Mouse (Mus musculus) MEL (cell line): Measurements from ENCODE around the gene Gm19345. TPM values are rescaled to one million over a fixed set of nuclear protein-coding genes. Genes with fewer than 3 reads are reported as not detected.

Source experiments
- DNase-seq: peaks from one replicate; pipeline ENCODE4 v3.0.0; 2011; ENCODE audit warnings: low read depth, low spot score
- H3K27ac ChIP-seq: 2 replicates; pipeline ENCODE4 v1.5.1; 2012; ENCODE audit warnings: low read depth, mild to moderate bottlenecking, control low read depth, low read length, moderate library complexity; ENCODE audit not compliant: control insufficient read depth
- H3K27me3 ChIP-seq, 2 experiments: fragments of 150-350 bp in 1 of 2; sonication (generic) in 1 of 2; 2 replicates each; pipeline ENCODE4 v1.6.1; 2012; ENCODE audit warnings: low read length in 2 of 2, mild to moderate bottlenecking in 2 of 2, improper control_type of control experiment in 1 of 2, moderate library complexity in 1 of 2; ENCODE audit not compliant: insufficient read depth in 2 of 2, control insufficient read depth in 1 of 2
- H3K36me3 ChIP-seq, 2 experiments: 2 replicates each; pipeline ENCODE4 v1.6.1; 2012 to 2014; ENCODE audit warnings: low read length in 2 of 2, improper control_type of control experiment in 1 of 2, inconsistent platforms in 1 of 2, mild to moderate bottlenecking in 1 of 2; ENCODE audit not compliant: insufficient read depth in 2 of 2, control insufficient read depth in 1 of 2
- H3K4me1 ChIP-seq, 2 experiments: fragments of 150-350 bp in 1 of 2; sonication (generic) in 1 of 2; 2 replicates each; pipeline ENCODE4 v1.6.1; 2012; ENCODE audit warnings: low read length in 2 of 2, improper control_type of control experiment in 1 of 2, mild to moderate bottlenecking in 1 of 2; ENCODE audit not compliant: insufficient read depth in 2 of 2, control insufficient read depth in 1 of 2
- H3K4me3 ChIP-seq, 2 experiments: fragments of 150-350 bp in 1 of 2; sonication (generic) in 1 of 2; 2 replicates each; pipeline ENCODE4 v1.5.1; 2012; ENCODE audit warnings: low read depth in 2 of 2, low read length in 2 of 2, mild to moderate bottlenecking in 2 of 2, moderate library complexity in 2 of 2, control low read depth in 1 of 2, improper control_type of control experiment in 1 of 2; ENCODE audit not compliant: control insufficient read depth in 1 of 2, insufficient read depth in 1 of 2
- H3K79me2 ChIP-seq: 2 replicates; pipeline ENCODE4 v1.6.1; 2012; ENCODE audit warnings: mild to moderate bottlenecking, low read length, moderate library complexity; ENCODE audit not compliant: control insufficient read depth, poor library complexity, insufficient read depth
- H3K9ac ChIP-seq: 2 replicates; pipeline ENCODE4 v1.6.1; 2012; ENCODE audit warnings: low read depth, mild to moderate bottlenecking, control low read depth, low read length, moderate library complexity; ENCODE audit not compliant: control insufficient read depth, poor library complexity, severe bottlenecking
- H3K9me3 ChIP-seq: fragments of 150-350 bp; sonication (generic); replicated peaks from 2 replicates; pipeline ENCODE4 v1.6.1; 2012; ENCODE audit warnings: mild to moderate bottlenecking, low read length, improper control_type of control experiment, moderate library complexity; ENCODE audit not compliant: insufficient read depth
- BHLHE40 ChIP-seq: IDR thresholded peaks from 2 replicates; pipeline ENCODE4 v1.6.1; 2012; ENCODE audit warnings: low read depth, mild to moderate bottlenecking, inconsistent platforms, low read length, improper control_type of control experiment, borderline replicate concordance
- CHD1 ChIP-seq: IDR thresholded peaks from 2 replicates; pipeline ENCODE4 v1.6.1; 2012; ENCODE audit warnings: low read depth, mild to moderate bottlenecking, inconsistent platforms, low read length, improper control_type of control experiment
- CTCF ChIP-seq, 3 experiments: IDR thresholded peaks in 2 of 3; conservative IDR thresholded peaks in 1 of 3; 2 replicates each; pipeline ENCODE4 v1.5.1; 2011 to 2012; ENCODE audit warnings: low read length in 3 of 3, low read depth in 2 of 3, mild to moderate bottlenecking in 2 of 3, improper control_type of control experiment in 1 of 3, inconsistent platforms in 1 of 3, mixed read lengths in 1 of 3, moderate library complexity in 1 of 3; ENCODE audit not compliant: control insufficient read depth in 1 of 3, insufficient read depth in 1 of 3, poor library complexity in 1 of 3, severe bottlenecking in 1 of 3
- EP300 ChIP-seq, 2 experiments: IDR thresholded peaks; 2 replicates each; pipeline ENCODE4 v1.6.1; 2011; ENCODE audit warnings: improper control_type of control experiment in 2 of 2, low read length in 2 of 2, low read depth in 1 of 2, mild to moderate bottlenecking in 1 of 2
- ETS1 ChIP-seq: IDR thresholded peaks from 2 replicates; pipeline ENCODE4 v1.6.1; 2012; ENCODE audit warnings: low read depth, mild to moderate bottlenecking, inconsistent platforms, low read length, improper control_type of control experiment, moderate library complexity
- GABPA ChIP-seq: IDR thresholded peaks from 2 replicates; pipeline ENCODE4 v1.6.1; 2012; ENCODE audit warnings: low read depth, mild to moderate bottlenecking, inconsistent platforms, low read length, improper control_type of control experiment, moderate library complexity
- MAFK ChIP-seq: IDR thresholded peaks from 2 replicates; pipeline ENCODE4 v1.6.1; 2011; ENCODE audit warnings: low read depth, mild to moderate bottlenecking, low read length, improper control_type of control experiment, borderline replicate concordance
- MAX ChIP-seq: IDR thresholded peaks from 2 replicates; pipeline ENCODE4 v1.6.1; 2011; ENCODE audit warnings: low read length, improper control_type of control experiment
- MAZ ChIP-seq: IDR thresholded peaks from 2 replicates; pipeline ENCODE4 v1.6.1; 2012; ENCODE audit warnings: low read depth, mild to moderate bottlenecking, inconsistent platforms, low read length, improper control_type of control experiment
- NELFE ChIP-seq: IDR thresholded peaks from 2 replicates; pipeline ENCODE4 v1.6.1; 2011; ENCODE audit warnings: low read depth, low read length, improper control_type of control experiment
- NRF1 ChIP-seq: IDR thresholded peaks from 2 replicates; pipeline ENCODE4 v1.6.1; 2014; ENCODE audit warnings: low read depth, mild to moderate bottlenecking, inconsistent platforms, low read length, improper control_type of control experiment, moderate library complexity; ENCODE audit not compliant: poor library complexity, insufficient read depth, severe bottlenecking
- POLR2A ChIP-seq, 2 experiments: IDR thresholded peaks; 2 replicates each; pipeline ENCODE4 v1.6.1; 2011 to 2012; ENCODE audit warnings: low read length in 2 of 2, mild to moderate bottlenecking in 2 of 2, control low read depth in 1 of 2, improper control_type of control experiment in 1 of 2, low read depth in 1 of 2, moderate library complexity in 1 of 2; ENCODE audit not compliant: control insufficient read depth in 1 of 2, insufficient read depth in 1 of 2, poor library complexity in 1 of 2
- POLR2AphosphoS2 ChIP-seq: IDR thresholded peaks from 2 replicates; pipeline ENCODE4 v1.6.1; 2011; ENCODE audit warnings: low read length, improper control_type of control experiment
- TAL1 ChIP-seq: IDR thresholded peaks from 2 replicates; pipeline ENCODE4 v1.6.1; 2012; ENCODE audit warnings: mild to moderate bottlenecking, inconsistent platforms, low read length, moderate library complexity, mixed read lengths
- TBP ChIP-seq: IDR thresholded peaks from 2 replicates; pipeline ENCODE4 v1.8.0; 2011; ENCODE audit warnings: low read depth, low read length, improper control_type of control experiment
- USF2 ChIP-seq, 2 experiments: IDR thresholded peaks; 2 replicates each; pipeline ENCODE4 v1.6.1; 2011 to 2012; ENCODE audit warnings: improper control_type of control experiment in 2 of 2, low read length in 2 of 2, borderline replicate concordance in 1 of 2, inconsistent platforms in 1 of 2, low read depth in 1 of 2, mild to moderate bottlenecking in 1 of 2; ENCODE audit not compliant: insufficient read depth in 1 of 2
- ZC3H11A ChIP-seq: IDR thresholded peaks from 2 replicates; pipeline ENCODE4 v1.6.1; 2012; ENCODE audit warnings: low read depth, mild to moderate bottlenecking, inconsistent platforms, low read length, improper control_type of control experiment
- ZKSCAN1 ChIP-seq: IDR thresholded peaks from 2 replicates; pipeline ENCODE4 v1.6.1; 2012; ENCODE audit warnings: low read depth, mild to moderate bottlenecking, inconsistent platforms, low read length, improper control_type of control experiment, moderate library complexity
- ZMIZ1 ChIP-seq: IDR thresholded peaks from 2 replicates; pipeline ENCODE4 v1.6.1; 2012; ENCODE audit warnings: low read depth, mild to moderate bottlenecking, inconsistent platforms, low read length, improper control_type of control experiment, moderate library complexity
- ZNF384 ChIP-seq: IDR thresholded peaks from 2 replicates; pipeline ENCODE4 v1.6.1; 2012; ENCODE audit warnings: low read depth, mild to moderate bottlenecking, inconsistent platforms, low read length, improper control_type of control experiment
- polyA plus RNA-seq, 2 experiments: library from polyadenylated mRNA; stranded (reverse) in 1 of 2; unstranded in 1 of 2; fragments of >175 nt in 1 of 2; fragments of >200 nt in 1 of 2; gene quantifications; 2 replicates each; pipeline versions ENCODE4 v1.2.1 to v1.2.4; 2012; ENCODE audit warnings: low replicate concordance in 2 of 2, low read depth in 1 of 2; ENCODE audit not compliant: insufficient read length in 2 of 2, insufficient read depth in 1 of 2, missing spikeins in 1 of 2
- total RNA-seq: library from RNA; depleted of rRNA; stranded (reverse); fragments of 300-350 nt; gene quantifications from 2 replicates; pipeline ENCODE4 v1.2.3, GENCODE M21; 2012

Gene Gm19345
- total and polyA plus RNA-seq, 3 experiments: not detected

- DNase-seq: no peak
- Histone ChIP-seq H3K9me3 (no peaks in the 10 kb centered on the region), H3K9ac (no peak overlapping the region), H3K27ac (no peak overlapping the region), H3K27me3 (no peaks in the 10 kb centered on the region), H3K36me3 (peaks cover 0 to 10% of the 10 kb centered on the region in 2 experiments; a peak in 2 of 4 replicates), H3K4me1 (peaks cover 2 to 16% of the 10 kb centered on the region in 2 experiments), H3K79me2 (no peaks in the 10 kb centered on the region), H3K4me3 (no peak overlapping the region)
- no peak for TF ChIP-seq MAFK
- no peak for TF ChIP-seq ZMIZ1
- TF ChIP-seq CTCF (IDR thresholded peaks at IDR 0.05 in 2 of 3, conservative IDR thresholded peaks at IDR 0.05 in 1 of 3; ENCODE audit: control insufficient read depth in 1 of 3, insufficient read depth in 1 of 3, low read depth in 2 of 3, low read length in 3 of 3, poor library complexity in 1 of 3, severe bottlenecking in 1 of 3): no peak
- no peak for TF ChIP-seq EP300 (IDR thresholded peaks at IDR 0.05; ENCODE audit: low read depth in 1 of 2, low read length in 2 of 2)
- TF ChIP-seq CHD1: no peak
- no peak for TF ChIP-seq ZC3H11A
- TF ChIP-seq BHLHE40: no peak
- no peak for TF ChIP-seq TBP
- no peak for TF ChIP-seq ZKSCAN1
- no peak for TF ChIP-seq MAZ
- TF ChIP-seq NELFE: no peak
- TF ChIP-seq ETS1: no peak
- TF ChIP-seq USF2 (IDR thresholded peaks at IDR 0.05; ENCODE audit: borderline replicate concordance in 1 of 2, insufficient read depth in 1 of 2, low read depth in 1 of 2, low read length in 2 of 2): no peak
- no peak for TF ChIP-seq POLR2A (IDR thresholded peaks at IDR 0.05; ENCODE audit: control insufficient read depth in 1 of 2, insufficient read depth in 1 of 2, low read depth in 1 of 2, low read length in 2 of 2, poor library complexity in 1 of 2)
- no peak for TF ChIP-seq MAX
- no peak for TF ChIP-seq POLR2AphosphoS2
- no peak for TF ChIP-seq GABPA
- no peak for TF ChIP-seq TAL1
- no peak for TF ChIP-seq ZNF384
These were observed 22.1 kb upstream of the Gm19345 start for GRCm38 (mm10) chr7:19829694-19830093.

GRCm38 (mm10) chr7:19830682-19831156 is 21.1 kb upstream of the Gm19345 start:
- peak overlapping the region; percentile 41 for H3K9ac ChIP-seq
- TF ChIP-seq ETS1: peak; percentile 68; the same call in 1 of the 2 replicates
- TF ChIP-seq CTCF (IDR thresholded peaks at IDR 0.05 in 2 of 3, conservative IDR thresholded peaks at IDR 0.05 in 1 of 3; ENCODE audit: control insufficient read depth in 1 of 3, insufficient read depth in 1 of 3, low read depth in 2 of 3, low read length in 3 of 3, poor library complexity in 1 of 3, severe bottlenecking in 1 of 3): no peak
- TF ChIP-seq NRF1: no peak
- H3K9me3 ChIP-seq: no peaks in the 10 kb centered on the region
- H3K27me3 ChIP-seq: no peaks in the 10 kb centered on the region
- H3K27ac ChIP-seq: no peak overlapping the region
- H3K4me3 ChIP-seq: peak overlapping the region; percentile 9 to 13; a peak in 2 of 4 replicates
- peaks cover 0 to 4% of the 10 kb centered on the region in 2 experiments; a peak in 1 of 4 replicates for H3K36me3 ChIP-seq
- H3K4me1 ChIP-seq: peaks cover 0 to 10% of the 10 kb centered on the region in 2 experiments; a peak in 3 of 4 replicates
- peak; percentile 68 for DNase-seq
- no peaks in the 10 kb centered on the region for H3K79me2 ChIP-seq
